Mouse (Mus musculus) layer of hippocampus, adult 9-10 months (tissue): ENCODE measurements around the gene Cxcl9.
"Not testable (repeated sequence)": the region's sequence is repeated elsewhere in the genome, so short reads cannot be mapped to it uniquely, and the experiment has no call there.

Experiments used
- DNase-seq: peaks from one replicate; pipeline ENCODE4 v3.0.0; 2022; ENCODE audit warnings: low spot score

The Cxcl9 gene

DNA sequence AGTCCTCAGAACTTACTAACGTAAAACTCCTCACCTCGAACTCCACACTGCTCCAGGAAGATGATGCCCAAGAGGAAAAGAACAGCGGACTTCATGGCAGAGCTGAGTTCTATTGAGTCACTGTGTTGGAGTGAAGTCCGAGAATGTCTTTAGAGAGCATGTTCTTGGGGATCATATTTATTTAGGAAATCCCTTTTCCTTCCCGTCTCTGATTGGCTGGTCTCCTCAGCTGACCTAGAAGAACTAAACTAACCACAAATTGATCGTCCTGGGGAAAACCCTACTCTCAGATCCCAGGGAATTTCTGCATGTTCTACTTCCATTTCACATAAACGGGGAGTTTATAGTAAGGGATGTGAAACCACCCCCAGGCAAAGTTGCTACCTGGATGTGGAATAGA lies at the start of gene Cxcl9:
Cxcl9 (minus strand) TSS at position 151 of the 400 bp plus-strand sequence.
- DNase-seq: no peak

DNA sequence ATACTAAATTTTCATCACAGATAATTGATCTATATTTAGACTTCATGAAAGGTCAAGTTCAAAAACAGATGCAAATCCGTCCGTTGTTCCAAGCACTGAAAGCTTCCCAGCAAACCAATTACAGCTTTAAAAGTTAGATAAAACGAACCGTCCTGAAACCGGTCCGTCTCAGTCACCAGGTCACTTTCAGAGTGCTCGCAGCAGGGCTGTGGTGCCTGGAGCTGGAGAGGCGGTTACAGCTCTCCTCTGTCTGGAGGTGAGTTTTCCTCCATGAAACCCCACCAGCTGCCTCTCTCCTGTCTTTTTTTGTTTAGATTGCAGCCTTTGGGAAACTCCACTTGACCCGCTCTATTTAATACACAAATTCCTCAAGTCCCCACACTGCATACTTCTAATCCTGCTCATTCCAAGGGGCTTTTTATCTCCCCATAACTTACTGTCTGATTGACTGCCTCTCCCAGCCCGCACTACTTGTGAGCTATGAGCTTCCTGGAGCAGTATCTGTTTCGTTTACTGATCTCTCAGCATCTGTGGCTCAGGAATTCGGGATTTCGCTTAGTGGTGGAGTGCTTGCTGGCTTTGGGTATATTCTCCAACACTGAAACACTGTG lies 49.0 kb upstream of the Cxcl9 start:
- DNase-seq: no peak

DNA sequence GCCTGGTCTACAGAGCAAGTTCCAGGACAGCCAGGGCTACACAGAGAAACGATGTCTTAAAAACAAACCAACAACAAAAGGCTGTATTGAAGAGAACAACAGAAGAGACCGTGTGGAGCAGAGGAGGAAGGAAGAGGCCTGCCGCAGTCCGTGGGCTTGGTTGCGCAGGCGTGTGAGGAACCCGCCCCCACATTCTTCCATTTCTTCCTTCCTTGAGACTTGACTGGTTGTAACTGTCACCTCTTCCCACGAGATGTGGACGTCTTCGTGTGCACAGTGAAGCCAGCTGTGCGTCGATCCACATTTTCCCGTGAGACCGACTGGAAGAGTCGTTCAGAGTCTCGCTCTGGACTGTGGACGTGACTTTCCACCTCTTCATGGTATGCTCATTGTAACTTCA lies 47.5 kb upstream of the Cxcl9 start:
- no peak for DNase-seq

DNA sequence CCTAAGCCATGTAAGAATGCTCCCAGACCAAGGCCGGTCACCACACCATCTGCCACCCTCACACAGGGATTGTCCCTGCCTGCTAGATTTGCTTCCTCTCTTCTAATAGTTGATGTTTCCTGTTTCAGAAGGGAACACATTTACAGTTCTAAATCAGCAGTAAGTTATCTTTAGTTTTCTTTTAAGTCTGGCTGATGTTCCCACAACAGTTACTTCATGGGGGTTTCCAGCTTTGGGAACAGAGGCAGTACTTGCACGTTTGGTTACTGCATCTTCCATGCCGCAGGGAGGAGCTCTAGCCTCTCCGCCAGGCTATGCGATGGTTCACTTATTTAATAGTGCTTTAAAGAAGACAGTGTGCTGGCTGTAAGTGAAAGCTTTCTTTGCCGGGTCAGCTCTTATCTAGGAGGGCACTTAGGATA lies 46.9 kb upstream of the Cxcl9 start:
- no peak for DNase-seq

DNA sequence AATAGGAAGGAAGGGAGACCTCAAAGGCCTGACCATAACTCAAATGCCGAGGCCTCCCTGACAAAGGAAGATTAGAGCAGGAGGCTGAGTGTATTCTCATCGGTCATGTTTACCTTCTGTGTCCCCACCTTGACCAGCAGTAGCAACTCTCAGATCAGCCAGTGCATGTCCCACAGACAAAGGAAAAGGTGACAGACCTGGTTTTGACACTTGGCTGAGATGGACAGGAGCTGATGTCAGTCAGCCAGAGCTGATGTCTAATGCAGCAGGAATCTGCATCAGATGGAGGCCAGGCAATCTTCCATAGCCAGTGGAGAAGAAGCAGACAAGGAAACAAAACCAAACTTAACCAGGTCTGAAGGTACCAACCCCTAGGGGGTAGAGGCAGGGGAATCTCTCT lies 44.7 kb upstream of the Cxcl9 start:
- DNase-seq: no peak

DNA sequence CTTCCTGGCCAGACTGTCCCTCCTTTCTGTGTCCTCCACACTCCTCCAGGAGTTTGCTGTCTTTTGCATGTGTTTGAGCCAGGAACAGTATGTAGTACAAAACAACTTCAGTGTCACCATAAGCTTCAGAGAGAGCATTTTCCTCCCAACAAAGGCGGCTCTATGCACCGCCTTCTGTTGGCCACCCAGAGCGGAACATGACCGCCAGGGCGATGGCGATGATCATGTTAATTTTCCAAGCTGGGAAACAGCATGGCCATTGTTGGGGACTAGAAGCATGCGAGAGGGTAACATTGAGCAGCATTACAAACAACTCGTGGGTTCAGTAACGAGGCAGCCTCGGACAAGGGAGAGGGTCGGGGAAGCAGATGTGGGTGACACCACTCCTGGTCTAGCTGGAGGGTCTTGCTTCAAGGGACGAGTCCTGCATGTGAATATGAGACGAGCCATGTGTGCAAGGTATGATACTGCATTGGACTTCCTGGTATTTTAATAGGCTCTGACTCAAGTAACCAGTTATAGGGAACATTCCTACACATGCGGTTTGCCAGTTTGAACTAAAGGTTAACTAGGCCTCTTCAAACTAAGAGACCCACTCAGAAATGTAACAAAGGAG lies 43.6 kb upstream of the Cxcl9 start:
- DNase-seq: no peak

DNA sequence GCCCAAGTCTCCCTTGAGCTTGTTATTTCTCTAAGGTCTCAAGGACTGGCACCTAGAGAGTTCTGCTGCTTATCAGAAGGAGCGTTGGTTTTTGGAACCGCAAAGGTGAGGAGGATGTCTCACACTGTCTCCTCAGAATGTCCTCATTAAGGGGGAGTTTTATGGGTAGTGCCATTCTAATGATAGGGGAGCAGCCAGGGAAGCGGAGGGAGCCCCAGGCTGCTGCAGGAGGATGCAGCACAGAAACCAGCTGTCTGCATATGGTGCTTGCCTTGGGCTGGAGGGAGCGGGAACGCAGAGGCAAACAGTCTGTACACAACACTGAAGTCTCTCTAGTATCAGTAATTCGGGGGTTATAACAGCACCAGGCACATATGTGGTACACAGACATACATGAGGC lies 43.0 kb upstream of the Cxcl9 start:
- DNase-seq: no peak

DNA sequence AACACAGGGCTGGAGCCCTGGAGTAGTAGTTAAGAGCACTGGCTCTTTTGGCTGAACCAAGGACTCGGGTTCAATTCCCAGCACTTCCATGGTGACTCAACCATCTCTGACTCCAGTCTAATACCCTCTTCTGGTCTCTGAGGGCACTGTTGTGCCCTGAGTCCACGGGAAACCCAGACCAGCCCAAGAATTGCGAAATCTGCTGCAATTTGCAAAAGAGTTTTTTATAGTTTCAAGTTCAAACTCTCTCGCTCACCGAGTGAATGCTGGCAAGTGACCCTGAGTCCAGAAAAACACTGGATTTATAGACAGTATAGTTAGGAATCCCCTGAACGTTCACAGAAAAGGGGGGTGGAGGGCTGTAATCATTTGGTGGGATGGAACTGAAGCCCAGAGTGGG lies 42.5 kb upstream of the Cxcl9 start:
- DNase-seq: no peak

DNA sequence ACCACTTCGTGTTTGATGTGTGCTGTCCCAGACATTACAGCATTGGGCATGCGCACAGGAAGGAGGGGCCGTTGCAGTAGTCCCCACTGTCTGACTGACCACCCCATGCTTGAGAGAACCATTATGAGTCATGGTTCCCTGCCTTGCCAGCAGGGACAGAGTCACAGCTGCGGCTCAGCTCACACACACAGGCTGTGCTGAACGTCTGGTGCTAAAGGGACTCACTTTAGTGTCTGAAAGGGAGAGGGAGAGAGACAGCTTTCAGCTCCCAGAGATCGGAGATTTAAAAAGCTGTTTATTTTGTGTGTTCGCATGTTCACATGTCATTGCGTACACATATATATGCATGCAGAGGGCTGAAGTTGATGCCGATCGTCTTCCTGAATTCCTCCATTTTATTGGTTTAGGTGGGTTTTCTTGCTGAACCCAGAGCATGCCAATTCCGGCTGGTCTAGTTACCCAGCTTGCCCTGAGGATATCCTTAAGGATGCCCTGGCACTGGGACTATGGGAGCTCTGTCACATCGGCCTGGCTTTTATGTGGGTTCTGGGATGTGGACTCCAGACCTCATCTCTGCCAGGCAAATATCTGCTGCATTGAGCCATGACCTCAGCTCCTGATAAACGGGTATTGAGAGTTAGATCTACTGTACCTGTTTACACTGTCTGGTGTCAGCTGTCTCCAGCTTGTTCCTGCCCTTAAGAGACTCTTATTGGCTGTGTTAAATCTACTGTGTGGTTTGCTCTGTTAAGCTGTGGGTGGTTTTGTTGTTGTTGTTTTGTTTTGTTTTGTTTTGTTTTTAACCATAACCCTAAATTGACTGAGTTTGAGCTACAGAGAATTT lies 41.5 kb upstream of the Cxcl9 start:
- DNase-seq: no peak

DNA sequence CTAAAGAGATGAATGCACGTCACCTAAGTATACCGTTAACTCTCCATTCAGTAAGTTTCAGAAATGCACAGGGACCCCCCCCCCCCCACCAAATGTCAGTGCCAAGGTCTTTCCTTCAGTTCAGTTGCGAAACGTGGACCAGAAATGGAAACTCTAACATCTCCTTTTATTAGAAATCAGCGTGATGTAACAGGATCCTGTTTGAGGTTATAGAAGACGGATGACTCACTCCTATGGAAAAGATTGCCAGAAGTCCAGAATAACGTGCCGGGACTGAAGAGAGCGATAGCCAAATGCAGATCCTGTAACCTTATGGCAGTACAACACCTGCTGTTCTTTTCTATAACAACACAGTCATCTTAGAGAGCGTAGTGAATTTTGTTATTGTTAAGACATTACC lies 40.5 kb upstream of the Cxcl9 start:
- no peak for DNase-seq

DNA sequence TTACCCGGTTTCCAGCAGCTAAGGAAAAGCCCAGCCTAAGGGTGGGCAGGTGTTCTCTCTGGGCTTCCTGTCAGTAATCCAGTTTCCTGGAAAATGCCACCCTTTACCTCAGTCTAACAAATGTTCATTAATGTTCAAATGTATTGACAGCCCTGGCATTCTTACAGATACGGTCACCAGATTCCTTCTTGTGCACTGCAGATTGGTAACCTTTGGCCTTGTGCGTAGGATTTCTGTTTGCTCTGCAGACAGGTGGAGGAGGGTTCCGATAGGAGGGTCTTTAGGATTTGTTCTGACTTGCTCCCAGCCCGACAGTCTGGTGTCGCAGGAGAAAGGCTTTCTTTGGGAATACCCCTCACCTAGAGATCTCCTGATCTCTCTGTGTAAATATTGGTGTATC lies 38.7 kb upstream of the Cxcl9 start:
- no peak for DNase-seq

DNA sequence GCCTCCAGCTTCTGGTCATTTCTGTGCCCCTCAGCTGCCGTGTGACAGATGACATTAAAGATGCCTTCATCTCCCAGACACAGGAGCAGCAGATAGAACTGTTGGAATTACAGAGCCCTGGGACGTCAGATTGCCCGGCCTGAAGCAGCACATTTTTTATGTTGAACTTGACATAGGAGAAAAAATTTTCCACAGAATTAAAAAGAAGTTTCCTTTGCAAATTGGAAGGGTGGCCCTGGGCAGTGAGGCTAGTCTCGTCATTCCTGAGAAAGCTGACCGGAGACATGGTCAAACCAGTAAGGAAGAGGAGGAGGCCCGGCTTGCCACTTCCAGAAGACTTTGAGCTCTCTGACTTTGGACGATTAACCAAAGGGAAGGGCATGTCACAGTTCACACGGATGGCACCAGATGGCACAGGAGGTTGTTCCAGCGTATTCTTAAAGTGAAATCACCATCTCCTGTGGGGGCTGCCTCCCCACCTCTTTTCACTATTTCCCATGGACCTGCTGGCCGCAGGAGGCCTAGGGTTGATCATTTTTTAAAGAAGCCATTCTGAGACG lies 37.3 kb upstream of the Cxcl9 start:
- DNase-seq: no peak

DNA sequence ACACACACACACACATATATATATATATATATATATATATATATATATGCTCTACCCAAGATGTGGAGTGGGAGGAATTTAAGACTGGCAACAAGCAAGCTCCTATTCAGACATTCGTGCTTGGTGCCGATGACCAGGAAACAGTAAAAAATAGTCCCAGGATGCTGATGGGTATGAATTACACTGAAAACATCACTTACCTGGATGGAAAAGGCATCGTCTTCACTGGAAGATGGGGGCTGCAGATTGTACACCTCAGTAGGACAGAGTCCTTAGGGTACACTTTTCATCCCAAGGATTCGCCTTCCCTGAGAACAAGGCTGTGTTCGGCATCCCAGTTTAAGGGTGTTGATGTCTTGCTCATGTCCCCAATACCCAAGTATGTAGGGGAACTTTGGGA lies 36.1 kb upstream of the Cxcl9 start:
- DNase-seq: no peak

DNA sequence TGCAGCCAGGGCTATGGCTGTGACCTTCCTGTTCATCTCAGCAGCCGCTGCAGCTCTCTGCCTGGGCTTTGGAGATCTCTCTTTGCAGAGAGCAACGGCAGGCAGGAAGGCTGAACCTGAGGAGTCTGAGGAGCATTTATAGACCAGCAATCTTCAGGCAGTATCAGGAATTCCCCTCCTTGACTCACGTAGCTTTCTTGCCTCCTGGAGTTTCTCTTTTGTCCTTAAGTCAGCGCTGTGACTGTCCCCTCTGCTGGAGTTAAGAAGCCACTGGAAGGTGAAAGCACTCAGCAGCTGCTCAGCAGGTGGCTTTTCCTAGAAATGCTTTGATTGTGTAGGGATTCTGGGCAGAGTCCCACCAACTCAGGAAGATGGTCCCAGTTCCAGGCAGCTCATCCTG lies 35.3 kb upstream of the Cxcl9 start:
- DNase-seq: no peak

DNA sequence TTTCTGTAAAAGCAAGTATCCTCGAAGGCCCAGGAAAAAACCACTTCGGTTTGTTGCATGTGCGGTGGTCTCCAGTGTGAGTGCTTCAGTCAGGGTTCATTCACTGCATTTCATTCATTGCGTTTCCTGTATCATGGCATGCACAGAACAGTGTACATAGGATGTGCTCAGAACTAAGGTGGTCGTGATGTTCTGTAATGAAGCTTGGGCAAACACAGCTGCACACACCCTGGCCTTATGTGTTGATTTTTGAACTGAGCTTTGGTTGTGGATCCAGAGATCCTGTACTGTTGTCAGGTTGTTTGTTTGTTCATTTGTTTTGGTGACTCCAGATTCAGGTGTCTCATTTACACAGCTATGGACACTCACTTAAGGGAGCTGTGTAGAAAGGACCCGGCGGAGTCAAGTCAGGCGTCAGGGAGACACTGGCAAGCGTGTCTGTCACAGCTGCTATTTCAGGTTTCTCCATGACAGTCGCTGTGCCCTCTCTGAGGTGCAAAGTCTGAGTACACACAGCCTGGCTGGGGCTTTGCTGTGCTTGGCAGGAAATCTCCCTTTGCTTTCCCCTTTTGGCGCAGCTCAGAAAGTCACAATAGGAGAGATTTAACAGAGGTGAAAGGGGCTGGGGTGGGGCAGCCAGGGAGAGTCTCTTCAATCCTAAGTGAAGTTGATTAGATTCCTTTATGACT lies 31.0 kb upstream of the Cxcl9 start:
- no peak for DNase-seq

DNA sequence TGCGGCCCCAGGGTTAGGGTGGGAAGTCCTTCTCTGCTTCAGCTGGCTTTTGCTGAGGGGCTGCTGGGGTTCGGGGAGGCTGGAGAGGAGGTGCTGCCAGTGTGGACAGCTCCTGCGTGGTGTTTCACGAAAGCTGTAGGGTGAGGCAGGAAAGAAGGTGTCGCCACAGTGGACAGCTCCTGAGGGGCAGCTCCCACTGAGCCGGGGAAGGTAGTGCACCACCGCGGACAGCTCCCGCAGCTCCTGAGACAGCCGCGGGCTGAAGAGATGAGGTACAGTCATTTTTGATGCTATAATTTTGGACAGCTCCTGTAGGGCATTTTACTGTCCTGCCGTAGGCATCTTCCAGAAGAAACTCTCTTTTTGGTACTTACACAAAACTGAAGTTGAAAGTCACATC lies 30.2 kb upstream of the Cxcl9 start:
- DNase-seq: no peak

DNA sequence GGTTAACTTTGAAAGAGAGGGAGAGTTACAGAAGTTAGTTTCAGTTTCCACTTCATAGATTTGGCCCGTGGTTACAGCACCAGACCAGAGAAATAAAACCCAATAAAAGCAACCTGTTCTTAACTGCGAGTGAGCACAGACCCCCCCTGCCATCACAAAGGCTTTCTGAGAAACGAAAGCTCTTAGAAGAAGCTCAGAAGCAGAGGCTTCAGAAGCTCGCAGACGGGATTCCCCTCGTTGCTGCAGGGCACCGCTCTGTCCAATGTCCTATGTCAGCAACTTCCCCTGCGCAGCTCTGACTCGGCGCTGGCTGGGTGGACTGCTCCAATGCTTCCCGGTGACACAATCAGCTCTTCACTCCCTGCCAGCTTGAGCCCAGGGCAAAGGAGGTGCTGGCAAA lies 25.6 kb upstream of the Cxcl9 start:
- no peak for DNase-seq

DNA sequence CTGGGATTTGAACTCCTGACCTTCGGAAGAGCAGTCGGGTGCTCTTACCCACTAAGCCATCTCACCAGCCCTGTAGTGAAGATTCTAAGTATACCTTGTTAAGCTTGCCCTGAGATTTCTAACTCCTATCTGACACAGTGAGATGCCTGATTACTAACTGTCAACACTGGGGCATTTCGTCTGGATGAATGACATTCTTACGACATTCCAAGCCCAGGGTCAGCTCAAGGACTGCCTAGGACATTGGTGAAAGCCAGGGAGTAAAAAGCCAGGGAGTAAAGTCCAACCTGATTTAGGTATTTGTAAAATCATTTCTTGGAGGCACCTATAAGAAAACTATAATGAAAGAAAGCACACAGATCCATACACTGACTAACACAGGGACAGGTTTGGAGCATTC lies 24.8 kb upstream of the Cxcl9 start:
- not testable (repeated sequence) for DNase-seq

DNA sequence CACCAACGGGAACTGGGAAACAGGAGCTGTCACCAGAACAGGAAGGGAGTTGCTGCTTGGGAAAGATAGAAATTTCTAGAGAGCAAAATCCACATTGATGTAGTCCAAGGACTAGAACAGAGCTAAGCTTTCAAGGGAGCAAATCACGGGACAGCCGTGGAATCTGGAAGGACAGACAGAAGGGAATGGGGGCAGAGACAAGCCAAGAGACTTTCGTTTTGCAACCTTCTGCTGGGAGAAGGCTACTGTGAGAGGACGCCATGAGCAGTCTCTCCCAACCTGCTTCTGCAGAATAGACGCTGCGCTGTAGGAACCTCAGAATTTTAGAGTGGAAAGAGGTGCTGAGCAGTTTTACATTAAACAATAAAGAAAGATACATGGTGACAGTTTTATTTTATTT lies 21.9 kb upstream of the Cxcl9 start:
- no peak for DNase-seq

DNA sequence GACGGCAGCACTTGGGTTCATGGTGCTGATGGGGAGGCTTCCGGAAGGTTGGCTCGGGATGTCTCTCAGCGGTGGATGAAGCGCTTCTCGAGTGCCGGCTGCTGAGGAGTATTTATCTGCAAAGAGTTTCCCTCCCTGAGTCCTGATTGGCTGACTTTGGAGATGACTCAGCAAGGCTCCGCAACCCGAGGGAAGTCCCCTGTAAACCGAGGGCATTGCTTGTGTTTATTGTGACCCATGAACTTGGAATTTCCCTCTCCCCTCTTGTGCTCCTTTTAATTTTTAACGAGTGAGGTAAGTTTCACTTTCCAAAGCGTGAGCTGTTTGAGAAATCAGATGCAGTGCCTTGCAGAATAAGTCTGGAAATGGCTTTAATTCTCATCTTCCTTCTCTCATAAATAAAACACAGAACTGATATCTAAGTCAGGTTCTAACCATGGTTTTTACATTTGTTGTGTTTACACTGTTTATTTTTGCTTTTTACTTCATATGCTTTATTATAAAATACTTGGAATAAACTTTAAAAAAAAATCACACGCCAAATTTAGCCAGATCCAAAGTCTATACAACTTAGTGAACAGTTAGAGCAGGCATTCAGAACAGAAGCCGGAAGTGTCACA lies 21.0 kb upstream of the Cxcl9 start, which contains the start of gene Cxcl10:
Cxcl10 (minus strand) TSS at position 96 of the 620 bp plus-strand sequence.
- no peak for DNase-seq

DNA sequence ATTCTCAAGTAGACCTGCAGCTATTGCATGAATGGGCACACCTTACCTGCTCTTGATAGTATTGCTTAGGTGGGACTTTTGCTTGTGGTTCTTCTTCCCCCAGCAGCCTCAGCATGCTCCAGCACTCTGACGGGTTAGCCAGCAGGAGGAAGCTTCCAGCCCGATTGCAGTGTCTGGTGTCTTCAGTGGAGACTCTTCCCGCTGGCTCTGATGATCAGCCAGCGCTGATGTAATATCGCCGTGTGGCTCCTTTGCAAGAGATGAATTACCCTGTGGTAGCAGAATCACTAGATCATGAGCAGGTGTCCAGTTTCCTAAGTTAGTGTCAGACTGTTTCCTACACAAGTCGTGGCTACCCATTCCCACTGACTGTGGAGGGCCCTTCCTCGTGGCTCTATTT lies 17.1 kb upstream of the Cxcl9 start:
- no peak for DNase-seq

DNA sequence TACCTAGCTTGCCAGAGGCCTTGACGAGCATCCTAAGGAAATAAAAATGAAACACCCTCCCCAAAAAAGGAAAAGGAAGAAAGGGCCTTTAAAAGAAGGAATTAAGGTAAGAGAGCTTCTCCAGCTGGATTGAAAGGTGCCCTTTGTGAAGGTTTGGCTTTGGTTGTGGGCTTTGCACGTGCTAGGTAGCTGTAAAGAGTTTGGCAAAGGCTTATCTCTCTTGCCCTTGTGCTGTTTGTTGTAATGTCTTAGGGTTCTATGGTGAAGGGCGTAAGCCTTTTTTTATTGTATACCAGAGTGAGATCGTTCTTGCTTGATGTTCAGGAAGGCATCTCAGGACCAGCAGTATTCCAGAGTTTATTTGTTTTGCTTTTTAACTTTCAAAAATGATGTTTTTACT lies 12.7 kb upstream of the Cxcl9 start:
- no peak for DNase-seq
